ENCODE assay signal across 10 mouse cellular contexts in the genomic region with DNA sequence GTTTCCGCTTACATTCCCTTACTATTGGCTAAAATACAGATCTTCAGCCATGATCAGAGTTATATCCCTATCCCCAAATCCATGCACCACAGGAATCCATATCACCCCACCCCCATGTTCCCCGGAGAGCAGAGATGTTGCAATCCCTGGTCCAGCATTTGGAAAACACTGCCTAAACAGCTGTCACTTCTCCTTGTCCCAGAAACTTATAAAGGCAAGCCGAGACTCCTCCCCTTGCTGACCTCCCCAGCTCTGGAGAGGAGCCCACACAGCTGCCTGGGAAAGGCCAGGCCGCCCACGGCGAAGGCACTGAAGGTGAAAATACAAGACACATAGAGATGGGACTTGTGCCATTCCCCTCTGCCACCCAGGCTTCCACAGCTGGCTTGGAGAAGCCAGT. TPM values are rescaled to one million over a fixed set of nuclear protein-coding genes. Genes with fewer than 3 reads are reported as not detected.
DNase-seq lines count a peak whose midpoint lies in the region; ATAC-seq lines count a peak whose summit lies in the region.
"Had no signal": no experiment of that assay in that cellular context is flagged by ENCODE, and none has a peak within 500 bp of the region (broad histone marks: within the 10 kb centered on the region; RNA-seq: fewer than 3 reads in every experiment).

No protein-coding gene starts in this region.

- 0 out of 2 replicates have a peak, but pooled peaks have one; percentile 23 for ATAC-seq in heart, embryonic 15.5 days (replicated peaks; ENCODE audit: insufficient number of reproducible peaks, insufficient read depth, low FRiP score, low read depth)
- no peak for ATAC-seq in midbrain, embryonic 11.5 days (ENCODE audit: low FRiP score)

- H3K4me3 ChIP-seq in heart, embryonic 15.5 days: no peak overlapping the region
- H3K4me3 ChIP-seq in midbrain, embryonic 11.5 days (ENCODE audit: low read depth, low read length): no peak overlapping the region

- peaks cover 27% of the 10 kb centered on the region for H3K4me1 ChIP-seq in heart, embryonic 15.5 days (replicated peaks)
- H3K4me1 ChIP-seq in midbrain, embryonic 11.5 days (ENCODE audit: control insufficient read depth, insufficient read depth, low read length): peaks cover 47% of the 10 kb centered on the region

- no peak overlapping the region for H3K27ac ChIP-seq in heart, embryonic 15.5 days
- H3K27ac ChIP-seq in midbrain, embryonic 11.5 days (ENCODE audit: low read depth, low read length): no peak overlapping the region

- WGBS in heart, embryonic 15.5 days: 64% methylated on average over 6 of the region's 6 CpGs
- WGBS in midbrain, embryonic 11.5 days: 86% methylated on average over 6 of the region's 6 CpGs

- DNase-seq in right cerebral cortex, postnatal 10 days (ENCODE audit: low spot score in 2 of 2): peak; percentile 53 to 56
- no peak for DNase-seq in right cerebral cortex, postnatal 4 days
- DNase-seq in kidney, postnatal 10 days: peak; percentile 86
- peak; percentile 72 for DNase-seq in ovary, postnatal 14 days (ENCODE audit: low spot score)
- DNase-seq in B cell, adult 2 months: no peak
- no peak for DNase-seq in thymus, postnatal 14 days
- no peak for DNase-seq in midbrain, embryonic 11.5 days (ENCODE audit: low spot score, missing footprints)

- H3K9me3 ChIP-seq in heart, embryonic 15.5 days (replicated peaks): no peaks in the 10 kb centered on the region
- no peaks in the 10 kb centered on the region for H3K9me3 ChIP-seq in midbrain, embryonic 11.5 days (ENCODE audit: control insufficient read depth, low read length)

- no peaks in the 10 kb centered on the region for H3K36me3 ChIP-seq in heart, embryonic 15.5 days
- peaks cover 30% of the 10 kb centered on the region for H3K36me3 ChIP-seq in midbrain, embryonic 11.5 days (ENCODE audit: control insufficient read depth, insufficient read depth, low read length)

- H3K9ac ChIP-seq in heart, embryonic 15.5 days: no peak overlapping the region
- H3K9ac ChIP-seq in midbrain, embryonic 11.5 days (ENCODE audit: low read length): no peak overlapping the region

- H3K4me2 ChIP-seq in heart, embryonic 15.5 days: no peak overlapping the region
- no peak overlapping the region for H3K4me2 ChIP-seq in midbrain, embryonic 11.5 days

- no peaks in the 10 kb centered on the region for H3K27me3 ChIP-seq in heart, embryonic 15.5 days
- H3K27me3 ChIP-seq in midbrain, embryonic 11.5 days (ENCODE audit: control insufficient read depth, insufficient read depth, low read length): no peaks in the 10 kb centered on the region

RNA-seq across cellular contexts. Expression of a gene that starts 14.4 kb away (rescaled TPM):
- polyA plus RNA-seq in heart, embryonic 15.5 days (2015; fragmentation: Nextera tagmentation; extraction: Ambion mirVana): 2.5 and 4.5 TPM in 2 replicates
- 62.0 and 64.3 TPM in 2 replicates for polyA plus RNA-seq in midbrain, embryonic 11.5 days (2014; fragmentation: Nextera tagmentation; extraction: Ambion mirVana)

RNA-seq across cellular contexts. Expression of a gene that starts 26.3 kb away (rescaled TPM):
- 0.54 and 0.72 TPM in 2 replicates for polyA plus RNA-seq in heart, embryonic 15.5 days (2015; fragmentation: Nextera tagmentation; extraction: Ambion mirVana)
- polyA plus RNA-seq in midbrain, embryonic 11.5 days (2014; fragmentation: Nextera tagmentation; extraction: Ambion mirVana): 0.90 and 1.1 TPM in 2 replicates

RNA-seq across cellular contexts. Expression of a gene that starts 58.7 kb away (rescaled TPM):
- polyA plus RNA-seq in heart, embryonic 15.5 days (2015; fragmentation: Nextera tagmentation; extraction: Ambion mirVana): 16.6 and 17.3 TPM in 2 replicates
- polyA plus RNA-seq in midbrain, embryonic 11.5 days (2014; fragmentation: Nextera tagmentation; extraction: Ambion mirVana): 27.4 and 31.1 TPM in 2 replicates

RNA-seq across cellular contexts. Expression of a gene that starts 59.2 kb away (rescaled TPM):
- not detected in 2 replicates for polyA plus RNA-seq in heart, embryonic 15.5 days (2015; fragmentation: Nextera tagmentation; extraction: Ambion mirVana)
- polyA plus RNA-seq in midbrain, embryonic 11.5 days (2014; fragmentation: Nextera tagmentation; extraction: Ambion mirVana): not detected in 2 replicates
- polyA plus RNA-seq: heart, embryonic 14.5 days; spleen, adult 2 months had no signal

Comparison
In these comparisons a context has a peak if more than half of its experiments do, and no peak if none do; other contexts are left out.
1. DNase-seq: peak in right cerebral cortex, postnatal 10 days (2 of 2), kidney, postnatal 10 days (single experiment) and ovary, postnatal 14 days (single experiment); none in right cerebral cortex, postnatal 4 days (single experiment), B cell, adult 2 months (0 of 2), thymus, postnatal 14 days (single experiment) and midbrain, embryonic 11.5 days (single experiment).
2. RNA of a gene that starts 14.4 kb away (polyA plus RNA-seq): 62.0 to 64.3 TPM in midbrain, embryonic 11.5 days; 2.5 to 4.5 TPM in heart, embryonic 15.5 days; every median in the first group is over 10 times any median in the second.